Mouse (Mus musculus): ENCODE data around the gene Rnf144b. TPM values are rescaled to one million over a fixed set of nuclear protein-coding genes. Genes with fewer than 3 reads are reported as not detected.
A peak's percentile ranks its signal among the peaks of the same experiment; 100 is the strongest.

Gene Rnf144b
- polyA plus RNA-seq, 1 experiment from 2014 or later = 1.0 TPM

DNA sequence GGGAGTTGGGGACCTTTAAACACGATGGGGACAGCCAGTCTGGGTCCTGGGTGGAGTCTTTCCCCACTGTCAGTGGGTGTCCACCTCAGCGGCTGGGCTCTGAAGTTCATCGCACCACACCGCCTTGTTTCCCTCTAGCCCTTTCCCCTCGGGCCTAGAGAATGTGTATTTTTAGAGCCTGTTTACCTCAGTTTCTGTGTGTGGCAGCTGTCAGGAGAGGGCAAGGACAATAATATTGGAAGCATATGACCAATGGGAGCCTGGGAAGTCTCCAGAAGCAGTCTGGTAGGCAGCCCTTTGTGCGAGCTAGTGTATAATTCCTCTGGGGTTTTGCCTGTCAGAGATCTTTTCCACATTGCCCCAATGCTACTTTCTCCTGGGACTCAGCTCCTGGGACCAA, 95.9 kb downstream of the Rnf144b start:
- Histone ChIP-seq H3K36me3 (ENCODE audit: control insufficient read depth, insufficient read depth, low read length) (no peaks in the 10 kb centered on the region), H3K4me2 (ENCODE audit: low read depth, low read length) (no peak overlapping the region), H3K9me3 (ENCODE audit: control insufficient read depth, low read length) (no peaks in the 10 kb centered on the region), H3K27me3 (replicated peaks; ENCODE audit: control insufficient read depth, insufficient read depth, low read length) (no peaks in the 10 kb centered on the region; the same call in 1 of the 2 replicates), H3K4me1 (ENCODE audit: control insufficient read depth, insufficient read depth, low read length) (no peaks in the 10 kb centered on the region), H3K4me3 (ENCODE audit: low read length) (no peak overlapping the region), H3K9ac (ENCODE audit: low read depth, low read length) (no peak overlapping the region), H3K27ac (ENCODE audit: low read length) (no peak overlapping the region)
- ATAC-seq = no peak
- 73% methylated on average over 6 of the region's 6 CpGs for WGBS

DNA sequence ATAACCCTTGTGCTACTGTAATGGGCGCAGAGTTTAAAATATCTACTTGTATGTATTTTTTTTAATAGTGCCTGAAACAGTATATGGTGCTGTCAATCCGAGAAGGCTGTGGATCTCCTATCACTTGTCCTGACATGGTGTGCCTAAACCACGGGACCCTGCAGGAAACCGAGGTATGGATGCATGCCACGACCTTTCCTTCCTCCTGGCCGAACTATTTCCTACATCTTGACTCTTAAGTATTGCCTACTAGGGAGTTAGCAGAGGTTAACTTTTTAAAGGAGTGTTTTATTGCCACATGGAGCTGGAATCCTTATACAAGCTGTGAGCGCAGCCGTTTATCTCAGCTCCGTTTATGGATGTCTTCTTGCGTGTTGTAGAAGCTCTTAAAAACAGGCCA, 98.0 kb downstream of the Rnf144b start:
- no peak overlapping the region for H3K4me2 ChIP-seq (ENCODE audit: low read depth, low read length)
- ATAC-seq = no peak
- WGBS = 60% methylated on average over 10 of the region's 10 CpGs

DNA sequence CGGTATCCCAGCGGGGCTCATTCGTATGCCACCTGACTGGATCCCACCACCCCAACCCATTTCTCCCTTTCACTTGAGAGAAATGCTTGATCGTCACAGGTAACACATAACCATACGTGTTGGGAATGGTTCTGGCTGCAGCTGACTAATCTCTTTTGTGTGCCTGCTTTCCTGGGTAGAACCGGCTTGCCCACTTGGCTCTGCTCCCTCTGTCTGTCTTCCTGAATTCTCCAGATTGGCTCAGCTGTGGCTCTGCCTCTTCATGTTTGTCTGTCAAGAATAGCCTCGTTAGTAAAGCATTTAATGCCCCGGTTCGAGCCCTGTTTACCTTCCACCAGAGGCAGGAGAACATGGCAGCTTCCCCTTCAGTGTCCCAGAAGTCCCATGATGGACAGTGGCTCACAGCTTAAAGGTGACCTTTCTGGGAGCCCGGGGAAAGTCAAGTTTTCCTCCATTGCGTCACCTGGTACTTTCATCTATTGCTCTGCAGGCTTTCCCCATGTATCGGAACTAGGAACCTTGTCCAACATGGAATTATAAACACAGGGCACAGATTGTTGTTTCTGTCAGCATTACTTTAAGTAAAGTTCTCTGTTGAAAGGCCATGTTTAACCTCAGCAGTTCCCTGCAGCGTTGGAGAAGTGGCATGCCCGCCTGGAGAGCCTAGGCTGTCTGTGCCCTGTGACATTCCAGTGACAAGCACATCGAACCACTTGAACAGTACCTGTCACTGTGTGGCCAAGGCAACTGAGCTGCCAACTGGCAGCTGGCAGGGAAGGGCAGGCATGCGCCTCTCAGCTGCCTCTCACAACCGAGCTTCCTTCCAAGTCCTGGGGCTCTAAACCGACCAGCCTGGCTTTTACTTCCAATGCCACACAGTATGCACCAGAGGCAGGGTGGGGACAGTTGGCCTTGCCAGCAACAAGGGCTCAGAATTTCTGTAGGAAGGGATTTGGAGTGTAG, 101.4 kb downstream of the Rnf144b start:
- Histone ChIP-seq H3K9ac (ENCODE audit: low read depth, low read length) (no peak overlapping the region), H3K36me3 (ENCODE audit: control insufficient read depth, insufficient read depth, low read length) (no peaks in the 10 kb centered on the region), H3K9me3 (ENCODE audit: control insufficient read depth, low read length) (no peaks in the 10 kb centered on the region), H3K27ac (ENCODE audit: low read length) (no peak overlapping the region), H3K4me3 (ENCODE audit: low read length) (no peak overlapping the region), H3K4me2 (ENCODE audit: low read depth, low read length) (no peak overlapping the region), H3K4me1 (ENCODE audit: control insufficient read depth, insufficient read depth, low read length) (peaks cover 3% of the 10 kb centered on the region; the same call in 1 of the 2 replicates), H3K27me3 (replicated peaks; ENCODE audit: control insufficient read depth, insufficient read depth, low read length) (no peaks in the 10 kb centered on the region; the same call in 1 of the 2 replicates)
- 73% methylated on average over 18 of the region's 18 CpGs for WGBS
- ATAC-seq = no peak

More for the DNA sequence above, 98.0 kb downstream of the Rnf144b start:
- no peaks in the 10 kb centered on the region for H3K9me3 ChIP-seq (ENCODE audit: control insufficient read depth, low read length)
- H3K27me3 ChIP-seq (replicated peaks; ENCODE audit: control insufficient read depth, insufficient read depth, low read length) = no peaks in the 10 kb centered on the region; the same call in 1 of the 2 replicates
- no peak overlapping the region for H3K9ac ChIP-seq (ENCODE audit: low read depth, low read length)
- no peaks in the 10 kb centered on the region for H3K36me3 ChIP-seq (ENCODE audit: control insufficient read depth, insufficient read depth, low read length)
- H3K4me1 ChIP-seq (ENCODE audit: control insufficient read depth, insufficient read depth, low read length) = peaks cover 3% of the 10 kb centered on the region; the same call in 1 of the 2 replicates
- no peak overlapping the region for H3K4me3 ChIP-seq (ENCODE audit: low read length)
- H3K27ac ChIP-seq (ENCODE audit: low read length) = no peak overlapping the region

DNA sequence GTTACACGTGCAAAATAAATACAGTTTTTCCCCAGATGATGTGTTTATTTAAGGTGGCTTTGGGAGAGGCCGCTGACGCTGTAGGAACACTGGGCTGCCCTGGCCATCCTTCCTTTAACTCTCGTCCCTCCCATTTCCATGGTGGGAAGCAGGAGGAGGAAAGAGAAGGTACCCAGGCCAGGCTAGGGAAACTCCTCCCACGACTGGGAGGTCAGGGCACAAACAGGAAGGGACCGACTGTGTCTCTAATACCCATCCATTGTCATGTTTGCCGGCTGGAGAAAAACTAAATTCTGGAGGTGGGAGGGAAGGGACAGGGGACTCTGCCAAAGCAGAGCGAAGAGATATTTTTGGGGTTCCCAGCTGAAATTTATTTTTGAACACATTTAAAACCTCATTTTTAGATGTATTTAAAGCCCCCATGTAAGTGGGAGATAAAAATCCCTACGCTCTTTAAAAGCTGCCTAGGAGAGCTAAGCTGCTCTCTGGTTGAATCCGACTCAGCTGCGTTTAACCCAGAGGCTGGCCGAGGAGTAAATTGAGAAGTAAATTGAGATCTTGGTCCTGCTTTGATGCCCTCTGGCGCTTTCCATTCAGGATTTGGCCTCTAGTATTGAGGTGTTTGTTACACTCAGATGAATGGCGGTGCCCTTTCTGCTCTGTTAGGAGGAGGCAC, 102.3 kb downstream of the Rnf144b start:
- 31% methylated on average over 14 of the region's 14 CpGs for WGBS
- Histone ChIP-seq H3K9ac (ENCODE audit: low read depth, low read length) (no peak overlapping the region), H3K4me3 (ENCODE audit: low read length) (no peak overlapping the region), H3K9me3 (ENCODE audit: control insufficient read depth, low read length) (no peaks in the 10 kb centered on the region), H3K27ac (ENCODE audit: low read length) (no peak overlapping the region), H3K4me1 (ENCODE audit: control insufficient read depth, insufficient read depth, low read length) (peaks cover 3% of the 10 kb centered on the region; the same call in 1 of the 2 replicates), H3K36me3 (ENCODE audit: control insufficient read depth, insufficient read depth, low read length) (no peaks in the 10 kb centered on the region), H3K4me2 (ENCODE audit: low read depth, low read length) (no peak overlapping the region), H3K27me3 (replicated peaks; ENCODE audit: control insufficient read depth, insufficient read depth, low read length) (no peaks in the 10 kb centered on the region; the same call in 1 of the 2 replicates)
- 0 out of 2 replicates have a peak, but pooled peaks have one; percentile 38 for ATAC-seq

DNA sequence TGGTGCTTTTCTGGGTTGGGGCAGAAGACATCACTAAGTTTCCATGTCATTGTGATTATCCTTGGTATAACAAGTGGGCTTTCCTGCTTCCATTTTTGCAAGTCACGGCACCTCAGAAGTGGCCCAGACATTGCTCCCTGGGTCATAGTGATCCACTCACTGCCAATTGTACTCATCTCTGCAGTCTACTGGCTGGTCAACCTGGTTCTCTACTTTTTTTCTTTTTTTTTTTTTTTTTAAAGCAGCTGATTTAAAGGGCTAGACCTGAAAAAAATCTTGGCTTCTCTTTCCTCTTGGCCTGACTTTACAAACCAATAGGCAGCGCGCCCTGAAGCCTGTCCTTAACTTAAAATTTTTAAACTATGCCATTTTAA, 102.9 kb downstream of the Rnf144b start:
- Histone ChIP-seq H3K9me3 (ENCODE audit: control insufficient read depth, low read length) (no peaks in the 10 kb centered on the region), H3K27ac (ENCODE audit: low read length) (no peak overlapping the region), H3K4me3 (ENCODE audit: low read length) (no peak overlapping the region), H3K27me3 (replicated peaks; ENCODE audit: control insufficient read depth, insufficient read depth, low read length) (no peaks in the 10 kb centered on the region; the same call in 1 of the 2 replicates), H3K4me2 (ENCODE audit: low read depth, low read length) (no peak overlapping the region), H3K9ac (ENCODE audit: low read depth, low read length) (no peak overlapping the region), H3K36me3 (ENCODE audit: control insufficient read depth, insufficient read depth, low read length) (no peaks in the 10 kb centered on the region), H3K4me1 (ENCODE audit: control insufficient read depth, insufficient read depth, low read length) (peaks cover 3% of the 10 kb centered on the region; the same call in 1 of the 2 replicates)
- no peak for ATAC-seq
- WGBS = 89% methylated on average over 3 of the region's 3 CpGs

DNA sequence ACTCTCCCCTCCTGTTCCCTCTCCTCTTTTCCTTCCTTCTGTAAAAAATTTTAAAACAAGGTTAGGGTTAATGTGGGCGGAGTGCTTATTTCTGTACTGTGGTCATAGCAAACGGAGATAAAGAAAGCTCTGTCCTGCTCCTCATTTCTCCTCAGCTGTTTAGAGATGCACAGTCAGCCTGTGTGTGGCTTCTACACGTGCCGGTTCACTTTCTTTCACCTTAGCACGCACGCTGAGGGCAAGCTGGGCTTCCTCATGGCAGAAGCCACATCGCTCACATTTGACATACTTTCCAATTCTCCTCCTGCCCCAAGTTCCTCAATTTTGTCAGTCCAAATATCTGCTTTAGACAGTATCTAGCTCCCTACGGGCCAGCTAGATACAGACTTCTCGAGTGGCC, 103.3 kb downstream of the Rnf144b start:
- Histone ChIP-seq H3K4me2 (ENCODE audit: low read depth, low read length) (no peak overlapping the region), H3K9ac (ENCODE audit: low read depth, low read length) (no peak overlapping the region), H3K4me1 (ENCODE audit: control insufficient read depth, insufficient read depth, low read length) (peaks cover 3% of the 10 kb centered on the region; the same call in 1 of the 2 replicates), H3K27me3 (replicated peaks; ENCODE audit: control insufficient read depth, insufficient read depth, low read length) (no peaks in the 10 kb centered on the region; the same call in 1 of the 2 replicates), H3K9me3 (ENCODE audit: control insufficient read depth, low read length) (no peaks in the 10 kb centered on the region), H3K36me3 (ENCODE audit: control insufficient read depth, insufficient read depth, low read length) (no peaks in the 10 kb centered on the region), H3K27ac (ENCODE audit: low read length) (no peak overlapping the region), H3K4me3 (ENCODE audit: low read length) (no peak overlapping the region)
- WGBS = 83% methylated on average over 9 of the region's 9 CpGs
- ATAC-seq = no peak

DNA sequence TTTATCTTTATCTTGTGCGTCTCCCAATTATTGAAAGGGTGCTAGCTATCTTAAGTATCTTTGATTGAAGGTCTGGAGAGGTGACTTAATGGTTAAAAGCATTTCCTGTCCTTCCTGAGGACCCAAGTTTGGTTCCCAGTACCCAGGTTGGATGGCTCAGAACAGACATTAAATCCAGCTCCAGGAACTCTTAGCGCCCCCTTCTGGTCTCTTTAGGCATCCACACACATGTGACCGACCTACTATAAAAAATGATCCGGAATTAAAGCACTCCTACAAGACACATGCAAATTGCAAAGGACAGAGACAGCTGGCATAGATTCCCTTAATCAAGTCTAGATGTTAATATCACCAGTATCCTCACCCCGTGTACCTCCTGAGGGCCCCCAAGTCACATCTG, 104.1 kb downstream of the Rnf144b start:
- 90% methylated on average over 5 of the region's 5 CpGs for WGBS
- Histone ChIP-seq H3K27me3 (replicated peaks; ENCODE audit: control insufficient read depth, insufficient read depth, low read length) (no peaks in the 10 kb centered on the region; the same call in 1 of the 2 replicates), H3K9me3 (ENCODE audit: control insufficient read depth, low read length) (no peaks in the 10 kb centered on the region), H3K4me3 (ENCODE audit: low read length) (no peak overlapping the region), H3K36me3 (ENCODE audit: control insufficient read depth, insufficient read depth, low read length) (no peaks in the 10 kb centered on the region), H3K4me1 (ENCODE audit: control insufficient read depth, insufficient read depth, low read length) (peaks cover 3% of the 10 kb centered on the region; the same call in 1 of the 2 replicates), H3K9ac (ENCODE audit: low read depth, low read length) (no peak overlapping the region), H3K4me2 (ENCODE audit: low read depth, low read length) (no peak overlapping the region), H3K27ac (ENCODE audit: low read length) (no peak overlapping the region)
- ATAC-seq = no peak

DNA sequence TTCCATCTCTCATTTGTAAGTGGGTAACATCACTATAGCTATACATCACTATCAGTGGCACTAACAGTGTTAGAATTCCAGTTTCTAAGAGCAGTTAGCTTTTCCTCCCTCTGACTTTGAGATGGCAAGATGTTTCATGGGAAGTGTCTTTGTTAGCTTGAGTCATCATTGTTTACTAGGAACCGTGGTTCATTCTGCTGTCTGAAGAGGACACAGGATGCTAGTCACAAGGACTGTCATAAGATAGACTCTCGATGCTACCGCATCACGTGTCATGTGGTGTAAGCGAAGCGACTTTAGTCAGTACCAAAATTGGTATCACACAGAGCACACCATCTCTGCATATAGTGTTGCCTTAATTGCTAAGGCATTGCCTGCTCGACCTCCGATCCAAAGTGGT, 105.7 kb downstream of the Rnf144b start:
- Histone ChIP-seq H3K27me3 (replicated peaks; ENCODE audit: control insufficient read depth, insufficient read depth, low read length) (no peaks in the 10 kb centered on the region; the same call in 1 of the 2 replicates), H3K9ac (ENCODE audit: low read depth, low read length) (no peak overlapping the region), H3K27ac (ENCODE audit: low read length) (no peak overlapping the region), H3K4me2 (ENCODE audit: low read depth, low read length) (no peak overlapping the region), H3K4me1 (ENCODE audit: control insufficient read depth, insufficient read depth, low read length) (peaks cover 3% of the 10 kb centered on the region; the same call in 1 of the 2 replicates), H3K9me3 (ENCODE audit: control insufficient read depth, low read length) (no peaks in the 10 kb centered on the region), H3K4me3 (ENCODE audit: low read length) (no peak overlapping the region), H3K36me3 (ENCODE audit: control insufficient read depth, insufficient read depth, low read length) (no peaks in the 10 kb centered on the region)
- no peak for ATAC-seq
- 90% methylated on average over 8 of the region's 8 CpGs for WGBS

DNA sequence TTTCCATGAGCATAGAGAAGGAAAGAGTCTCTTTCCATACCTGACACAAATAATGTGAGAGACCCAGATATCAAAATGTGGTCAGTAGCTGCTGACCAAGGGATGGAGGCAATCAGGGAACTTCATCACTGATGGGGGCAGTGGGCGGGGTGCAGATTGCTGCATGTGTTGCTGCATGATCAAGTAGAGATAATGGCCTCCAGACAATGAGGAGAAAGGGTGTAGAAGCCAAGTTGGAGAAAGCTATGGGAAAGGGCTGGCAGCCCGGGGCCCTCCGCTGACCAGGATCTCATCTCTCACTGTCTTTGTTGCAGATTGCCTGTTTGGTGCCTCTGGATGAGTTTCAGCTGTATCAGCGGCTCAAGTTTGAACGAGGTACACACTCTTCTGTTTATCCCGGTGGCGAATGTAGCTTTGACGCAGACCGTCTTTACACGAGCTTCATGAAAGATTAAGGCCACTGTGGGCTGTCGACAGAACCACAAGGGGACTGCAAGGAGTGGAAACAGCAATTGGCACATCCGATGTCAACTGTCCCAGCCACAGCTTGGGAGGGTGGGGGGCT, 106.3 kb downstream of the Rnf144b start:
- Histone ChIP-seq H3K4me3 (ENCODE audit: low read length) (no peak overlapping the region), H3K9me3 (ENCODE audit: control insufficient read depth, low read length) (no peaks in the 10 kb centered on the region), H3K36me3 (ENCODE audit: control insufficient read depth, insufficient read depth, low read length) (no peaks in the 10 kb centered on the region), H3K27ac (ENCODE audit: low read length) (no peak overlapping the region), H3K4me2 (ENCODE audit: low read depth, low read length) (no peak overlapping the region), H3K27me3 (replicated peaks; ENCODE audit: control insufficient read depth, insufficient read depth, low read length) (no peaks in the 10 kb centered on the region), H3K4me1 (ENCODE audit: control insufficient read depth, insufficient read depth, low read length) (peaks cover 3% of the 10 kb centered on the region; the same call in 1 of the 2 replicates), H3K9ac (ENCODE audit: low read depth, low read length) (no peak overlapping the region)
- WGBS = 82% methylated on average over 12 of the region's 12 CpGs
- no peak for ATAC-seq

Measured in intestine, embryonic 16.5 days (tissue).